Mouse (Mus musculus) liver, embryonic 18 days (tissue): ENCODE data around the gene Tmem248. TPM values are rescaled to one million over a fixed set of nuclear protein-coding genes. Genes with fewer than 3 reads are reported as not detected.

ENCODE experiments used
- polyA plus RNA-seq: library from polyadenylated mRNA; depleted of rRNA; stranded (reverse); fragments of >200 nt; gene quantifications from 2 replicates; pipeline ENCODE4 v1.2.3, GENCODE M21; 2012; rRNA removed

The Tmem248 gene
- 14.3 and 16.6 TPM in 2 replicates for polyA plus RNA-seq

GRCm38 (mm10) chr5:130216781-130217180, at the start of gene Tmem248:
Gene Tmem248, plus strand, starts transcription at chr5:130217081.

GRCm38 (mm10) chr5:130171423-130171954, 45.4 kb upstream of the Tmem248 start, which contains the start of gene Rabgef1:
Gene Rabgef1, plus strand, starts transcription at chr5:130171798.

DNA sequence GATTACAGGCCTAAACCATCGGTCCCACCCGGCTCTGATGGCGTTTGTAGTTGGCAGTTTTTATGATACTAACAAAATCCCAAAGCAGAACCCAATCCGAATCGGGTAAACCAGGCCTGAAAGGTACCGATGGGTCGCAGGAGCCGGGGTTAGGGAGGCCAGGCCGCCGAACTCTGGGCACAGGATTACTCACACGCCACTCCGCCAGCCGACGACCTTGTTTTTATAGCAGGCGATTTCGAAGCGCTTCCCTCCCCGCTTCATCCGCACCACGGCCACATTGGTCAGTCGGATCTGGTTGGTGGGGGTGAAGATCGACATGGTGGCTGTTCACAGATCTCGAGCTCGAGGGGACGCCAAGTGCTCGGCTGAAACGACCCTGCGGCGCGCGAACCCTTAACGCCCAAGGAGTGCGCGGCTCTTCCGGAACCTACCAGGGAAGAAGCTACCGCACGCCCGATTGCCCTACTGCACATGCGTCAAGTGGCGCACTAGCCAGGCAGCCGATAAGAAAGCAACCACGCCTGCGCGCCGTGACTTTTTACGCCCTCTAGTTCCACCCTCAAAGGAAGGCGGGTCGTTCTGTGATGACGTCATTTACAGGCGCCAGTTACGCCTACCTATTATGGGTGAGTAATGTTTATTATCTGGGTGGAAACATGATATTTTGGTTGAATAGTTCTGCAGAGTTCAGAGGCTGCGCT, 38.3 kb downstream of the Tmem248 start, which contains the start of the genes Sbds and Tyw1:
Sbds (minus strand) TSS at position 514 of the 704 bp plus-strand sequence.
Tyw1 (plus strand) TSS at position 603 of the 704 bp plus-strand sequence.

Other genes starting within 250 kb of the Tmem248 start
- gene Gusb, start 214.0 kb upstream of the Tmem248 start, polyA plus RNA-seq, result 16.6 and 17.4 TPM in 2 replicates
- 103 and 107 TPM in 2 replicates for gene Asl, start 187.8 kb upstream of the Tmem248 start, polyA plus RNA-seq
- 13.7 and 13.9 TPM in 2 replicates for gene Crcp, start 187.8 kb upstream of the Tmem248 start, polyA plus RNA-seq
- 12.0 and 12.4 TPM in 2 replicates for gene Tpst1, start 143.8 kb upstream of the Tmem248 start, polyA plus RNA-seq
- 3.0 and 3.6 TPM in 2 replicates for gene Kctd7, start 72.2 kb upstream of the Tmem248 start, polyA plus RNA-seq
- gene Rabgef1, start 45.3 kb upstream of the Tmem248 start, polyA plus RNA-seq, result 11.8 and 13.4 TPM in 2 replicates
- gene Sbds, start 38.4 kb downstream of the Tmem248 start, polyA plus RNA-seq, result 33.5 and 35.2 TPM in 2 replicates
- 5.5 and 6.3 TPM in 2 replicates for gene Tyw1, start 38.5 kb downstream of the Tmem248 start, polyA plus RNA-seq
- gene Caln1, start 152.4 kb downstream of the Tmem248 start, polyA plus RNA-seq, result 0.34 and 0.43 TPM in 2 replicates
- gene A330070K13Rik, start 167.6 kb downstream of the Tmem248 start, polyA plus RNA-seq, result not detected in 2 replicates